9 mouse cellular contexts compared by ENCODE assay signal in genomic region chr7:27180036-27180435, GRCm38 (mm10). TPM values are rescaled to one million over a fixed set of nuclear protein-coding genes. Genes with fewer than 3 reads are reported as not detected.
DNase-seq lines count a peak whose midpoint lies in the region; ATAC-seq and TF ChIP-seq lines count a peak whose summit lies in the region.
"Had no signal": no experiment of that assay in that cellular context is flagged by ENCODE, and none has a peak within 500 bp of the region (broad histone marks: within the 10 kb centered on the region; RNA-seq: fewer than 3 reads in every experiment).

No protein-coding gene starts in this region.

- H3K27me3 ChIP-seq in MEL (ENCODE audit: control insufficient read depth in 1 of 2, insufficient read depth in 2 of 2, low read length in 2 of 2) = no peaks in the 10 kb centered on the region
- no peaks in the 10 kb centered on the region for H3K27me3 ChIP-seq in liver, embryonic 15.5 days
- H3K27me3 ChIP-seq in stomach, postnatal 0 days (ENCODE audit: control insufficient read depth, insufficient read depth, low read length) = no peaks in the 10 kb centered on the region
- H3K27me3 ChIP-seq: megakaryocyte, embryonic 14.5 days had no signal

- no peak overlapping the region for H3K4me3 ChIP-seq in MEL (ENCODE audit: control insufficient read depth in 1 of 2, insufficient read depth in 1 of 2, low read depth in 2 of 2, low read length in 2 of 2)
- H3K4me3 ChIP-seq in liver, embryonic 15.5 days (replicated peaks) = no peak overlapping the region
- no peak overlapping the region for H3K4me3 ChIP-seq in stomach, postnatal 0 days (ENCODE audit: low read depth, low read length)

- H3K79me2 ChIP-seq in MEL (ENCODE audit: control insufficient read depth, insufficient read depth, low read length, poor library complexity) = no peaks in the 10 kb centered on the region; the same call in 1 of the 2 replicates

- intact Hi-C loops in heart, postnatal 10 days (cut with DNase I) = loop anchor here (2.0 kb wide), 1 partner anchor 15 kb away; the partner anchor contains the start of gene BC024978

- whole genome bisulfite sequencing in liver, embryonic 15.5 days (ENCODE audit: insufficient replicate concordance) = 62% methylated on average over 5 of the region's 5 CpGs
- 33% methylated on average over 5 of the region's 5 CpGs for WGBS in stomach, postnatal 0 days

- TF ChIP-seq EP300 in MEL (IDR thresholded peaks at IDR 0.05; ENCODE audit: low read depth in 1 of 2, low read length in 2 of 2) = no peak
- TF ChIP-seq EP300 in stomach, postnatal 0 days (optimal IDR thresholded peaks at IDR 0.05) = no peak

- TF ChIP-seq RAD21 in MEL (IDR thresholded peaks at IDR 0.05; ENCODE audit: low read depth, low read length) = no peak

- no peak overlapping the region for H3K9ac ChIP-seq in MEL (ENCODE audit: control insufficient read depth, low read depth, low read length, poor library complexity, severe bottlenecking)
- H3K9ac ChIP-seq in liver, embryonic 15.5 days = no peak overlapping the region
- H3K9ac ChIP-seq in stomach, postnatal 0 days (ENCODE audit: low read length) = no peak overlapping the region

- no peak overlapping the region for H3K4me2 ChIP-seq in liver, embryonic 15.5 days
- H3K4me2 ChIP-seq in stomach, postnatal 0 days (replicated peaks; ENCODE audit: low read depth) = no peak overlapping the region

- TF ChIP-seq POLR2A in MEL (IDR thresholded peaks at IDR 0.05; ENCODE audit: control insufficient read depth in 1 of 2, insufficient read depth in 1 of 2, low read depth in 1 of 2, low read length in 2 of 2, poor library complexity in 1 of 2) = no peak

- no peak overlapping the region for H3K27ac ChIP-seq in MEL (ENCODE audit: control insufficient read depth, low read depth, low read length)
- 0 out of 2 replicates have a peak overlapping the region, but pooled peaks have one; percentile 58 for H3K27ac ChIP-seq in liver, embryonic 15.5 days (replicated peaks)
- H3K27ac ChIP-seq in stomach, postnatal 0 days (replicated peaks) = no peak overlapping the region

- no peak for ATAC-seq in liver, embryonic 15.5 days (ENCODE audit: insufficient read depth)
- ATAC-seq in stomach, postnatal 0 days (ENCODE audit: low FRiP score, low TSS enrichment) = no peak
- ATAC-seq in erythroblast, adult 5-6 weeks (replicated peaks; ENCODE audit: low FRiP score, poor library complexity, severe bottlenecking) = no peak

- no peak for TF ChIP-seq CTCF in MEL (IDR thresholded peaks at IDR 0.05 in 2 of 3, conservative IDR thresholded peaks at IDR 0.05 in 1 of 3; ENCODE audit: control insufficient read depth in 1 of 3, insufficient read depth in 1 of 3, low read depth in 2 of 3, low read length in 3 of 3, poor library complexity in 1 of 3, severe bottlenecking in 1 of 3)
- no peak for TF ChIP-seq CTCF in stomach, postnatal 0 days (IDR thresholded peaks at IDR 0.05; ENCODE audit: low read depth)

- DNase-seq in cerebellum, postnatal 10 days = peak; percentile 84 to 88
- no peak for DNase-seq in cerebellum, adult 18-20 months
- peak; percentile 27 for DNase-seq in MEL (ENCODE audit: low read depth, low spot score)
- peak; percentile 68 to 72 for DNase-seq in heart, postnatal 10 days
- DNase-seq in stomach, postnatal 0 days (ENCODE audit: low spot score) = peak; percentile 64
- DNase-seq in frontal cortex, adult 2 months (ENCODE audit: extremely low spot score in 1 of 2, low spot score in 1 of 2) = no peak

- peaks cover 0 to 12% of the 10 kb centered on the region in 2 experiments; a peak in 3 of 4 replicates for H3K4me1 ChIP-seq in MEL (ENCODE audit: control insufficient read depth in 1 of 2, insufficient read depth in 2 of 2, low read length in 2 of 2)
- peaks cover 33% of the 10 kb centered on the region for H3K4me1 ChIP-seq in liver, embryonic 15.5 days (replicated peaks)
- H3K4me1 ChIP-seq in stomach, postnatal 0 days (replicated peaks; ENCODE audit: control insufficient read depth, insufficient read depth) = no peaks in the 10 kb centered on the region; the same call in 1 of the 2 replicates

- H3K36me3 ChIP-seq in MEL (ENCODE audit: control insufficient read depth in 1 of 2, insufficient read depth in 2 of 2, low read length in 2 of 2) = peaks cover 0 to 6% of the 10 kb centered on the region in 2 experiments; a peak in 2 of 4 replicates
- peaks cover 9% of the 10 kb centered on the region for H3K36me3 ChIP-seq in liver, embryonic 15.5 days (replicated peaks)
- H3K36me3 ChIP-seq in stomach, postnatal 0 days (ENCODE audit: control insufficient read depth, insufficient read depth, low read length) = peaks cover 2% of the 10 kb centered on the region; the same call in 1 of the 2 replicates

- H3K9me3 ChIP-seq in MEL (replicated peaks; ENCODE audit: insufficient read depth, low read length) = no peaks in the 10 kb centered on the region
- H3K9me3 ChIP-seq in liver, embryonic 15.5 days (replicated peaks) = no peaks in the 10 kb centered on the region
- H3K9me3 ChIP-seq in stomach, postnatal 0 days (ENCODE audit: control insufficient read depth, low read length) = no peaks in the 10 kb centered on the region
- H3K9me3 ChIP-seq: megakaryocyte, embryonic 14.5 days had no signal

TF ChIP-seq in MEL, 35 proteins besides CTCF, POLR2A, EP300 and RAD21:
- TF ChIP-seq UBTF (IDR thresholded peaks at IDR 0.05; ENCODE audit: borderline replicate concordance, insufficient read depth, low read depth, low read length) (no peak), MEF2A (IDR thresholded peaks at IDR 0.05; ENCODE audit: extremely low read depth, insufficient replicate concordance, low read depth, low read length, poor library complexity, severe bottlenecking) (no peak), ELF1 (IDR thresholded peaks at IDR 0.05; ENCODE audit: low read depth, low read length) (no peak), RCOR1 (IDR thresholded peaks at IDR 0.05; ENCODE audit: low read depth, low read length) (no peak), NELFE (IDR thresholded peaks at IDR 0.05; ENCODE audit: low read depth, low read length) (no peak)

RNA-seq across cellular contexts. Expression of gene Gm21983, which starts 0.8 kb away (rescaled TPM):
- total RNA-seq in MEL (2012; rRNA removed) = not detected in 2 replicates
- under 1 TPM in 1 of 2 experiments, not detected in 1; 0.22 TPM for polyA plus RNA-seq in MEL (2012; ENCODE audit: insufficient read depth in 1 of 2, insufficient read length in 2 of 2, low read depth in 1 of 2, low replicate concordance in 2 of 2, missing spikeins in 1 of 2)
- under 1 TPM in 1 of 2 experiments, not detected in 1; 0.31 TPM for total RNA-seq in heart, postnatal 10 days (2021)
- not detected in 2 replicates for polyA plus RNA-seq in liver, embryonic 15.5 days (2015; fragmentation: Nextera tagmentation; extraction: Ambion mirVana)
- not detected in 2 replicates for polyA plus RNA-seq in stomach, postnatal 0 days (2015; fragmentation: Nextera tagmentation; extraction: Ambion mirVana)
- 0.18 and 0.29 TPM in 2 replicates for polyA plus RNA-seq in frontal cortex, adult 2 months (2012; rRNA removed)
- total RNA-seq in erythroblast, adult 5-6 weeks (2015; ENCODE audit: low replicate concordance) = not detected in 2 replicates
- total RNA-seq in erythroblast, adult 5-6 weeks (2017; ENCODE audit: low replicate concordance) = not detected in 2 replicates

RNA-seq across cellular contexts. Expression of gene Mia, which starts 0.9 kb away (rescaled TPM):
- total RNA-seq in MEL (2012; rRNA removed) = 2.0 and 2.1 TPM in 2 replicates
- polyA plus RNA-seq in MEL (2012; ENCODE audit: insufficient read depth in 1 of 2, insufficient read length in 2 of 2, low read depth in 1 of 2, low replicate concordance in 2 of 2, missing spikeins in 1 of 2) = 1 to 10 TPM in 1 of 2 experiments, not detected in 1; 2.8 TPM
- not detected for total RNA-seq in heart, postnatal 10 days (2021)
- 0.61 and 1.5 TPM in 2 replicates for polyA plus RNA-seq in liver, embryonic 15.5 days (2015; fragmentation: Nextera tagmentation; extraction: Ambion mirVana)
- polyA plus RNA-seq in stomach, postnatal 0 days (2015; fragmentation: Nextera tagmentation; extraction: Ambion mirVana) = 7.3 and 8.7 TPM in 2 replicates
- polyA plus RNA-seq in frontal cortex, adult 2 months (2012; rRNA removed) = 4.4 TPM in 2 replicates
- total RNA-seq in erythroblast, adult 5-6 weeks (2015; ENCODE audit: low replicate concordance) = not detected in 2 replicates
- total RNA-seq in erythroblast, adult 5-6 weeks (2017; ENCODE audit: low replicate concordance) = not detected in 2 replicates

RNA-seq across cellular contexts. Expression of gene Rab4b, which starts 1.3 kb away (rescaled TPM):
- 6.7 and 9.7 TPM in 2 replicates for total RNA-seq in MEL (2012; rRNA removed)
- 10 to 100 TPM in 1 of 2 experiments, not detected in 1; 32.6 TPM for polyA plus RNA-seq in MEL (2012; ENCODE audit: insufficient read depth in 1 of 2, insufficient read length in 2 of 2, low read depth in 1 of 2, low replicate concordance in 2 of 2, missing spikeins in 1 of 2)
- total RNA-seq in heart, postnatal 10 days (2021) = 10 to 100 TPM; 21.9 to 22.8 TPM
- 21.2 and 23.0 TPM in 2 replicates for polyA plus RNA-seq in liver, embryonic 15.5 days (2015; fragmentation: Nextera tagmentation; extraction: Ambion mirVana)
- 70.7 and 72.2 TPM in 2 replicates for polyA plus RNA-seq in stomach, postnatal 0 days (2015; fragmentation: Nextera tagmentation; extraction: Ambion mirVana)
- polyA plus RNA-seq in frontal cortex, adult 2 months (2012; rRNA removed) = 124 and 128 TPM in 2 replicates
- total RNA-seq in erythroblast, adult 5-6 weeks (2015; ENCODE audit: low replicate concordance) = 11.1 and 18.0 TPM in 2 replicates
- 4.0 and 7.8 TPM in 2 replicates for total RNA-seq in erythroblast, adult 5-6 weeks (2017; ENCODE audit: low replicate concordance)

RNA-seq across cellular contexts. Expression of gene Egln2, which starts 13.4 kb away (rescaled TPM):
- 61.8 and 69.5 TPM in 2 replicates for total RNA-seq in MEL (2012; rRNA removed)
- polyA plus RNA-seq in MEL (2012; ENCODE audit: insufficient read depth in 1 of 2, insufficient read length in 2 of 2, low read depth in 1 of 2, low replicate concordance in 2 of 2, missing spikeins in 1 of 2) = 10 to 100 TPM in 1 of 2 experiments, not detected in 1; 80.1 TPM
- 10 to 100 TPM; 57.9 to 59.4 TPM for total RNA-seq in heart, postnatal 10 days (2021)
- polyA plus RNA-seq in liver, embryonic 15.5 days (2015; fragmentation: Nextera tagmentation; extraction: Ambion mirVana) = 29.2 and 37.3 TPM in 2 replicates
- polyA plus RNA-seq in stomach, postnatal 0 days (2015; fragmentation: Nextera tagmentation; extraction: Ambion mirVana) = 51.0 and 53.4 TPM in 2 replicates
- polyA plus RNA-seq in frontal cortex, adult 2 months (2012; rRNA removed) = 96.1 and 102 TPM in 2 replicates
- total RNA-seq in erythroblast, adult 5-6 weeks (2015; ENCODE audit: low replicate concordance) = 1.3 and 7.7 TPM in 2 replicates
- 7.6 and 10.0 TPM in 2 replicates for total RNA-seq in erythroblast, adult 5-6 weeks (2017; ENCODE audit: low replicate concordance)

RNA-seq across cellular contexts. Expression of gene BC024978, which starts 15.5 kb away (rescaled TPM):
- 1.6 and 2.1 TPM in 2 replicates for total RNA-seq in MEL (2012; rRNA removed)
- 1 to 10 TPM in 1 of 2 experiments, not detected in 1; 7.1 TPM for polyA plus RNA-seq in MEL (2012; ENCODE audit: insufficient read depth in 1 of 2, insufficient read length in 2 of 2, low read depth in 1 of 2, low replicate concordance in 2 of 2, missing spikeins in 1 of 2)
- total RNA-seq in heart, postnatal 10 days (2021) = 10 to 100 TPM; 13.6 to 14.1 TPM
- 0.79 and 1.0 TPM in 2 replicates for polyA plus RNA-seq in liver, embryonic 15.5 days (2015; fragmentation: Nextera tagmentation; extraction: Ambion mirVana)
- polyA plus RNA-seq in stomach, postnatal 0 days (2015; fragmentation: Nextera tagmentation; extraction: Ambion mirVana) = 1.7 and 1.8 TPM in 2 replicates
- 17.5 and 17.7 TPM in 2 replicates for polyA plus RNA-seq in frontal cortex, adult 2 months (2012; rRNA removed)
- 0.63 and 2.3 TPM in 2 replicates for total RNA-seq in erythroblast, adult 5-6 weeks (2015; ENCODE audit: low replicate concordance)
- total RNA-seq in erythroblast, adult 5-6 weeks (2017; ENCODE audit: low replicate concordance) = 0.34 and 0.84 TPM in 2 replicates

Comparison
In these comparisons a context has a peak if more than half of its experiments do, and no peak if none do; other contexts are left out.
1. DNase-seq: peak in cerebellum, postnatal 10 days (2 of 2), MEL (single experiment), heart, postnatal 10 days (2 of 2) and stomach, postnatal 0 days (single experiment); none in cerebellum, adult 18-20 months (0 of 2) and frontal cortex, adult 2 months (0 of 2).